Mouse (Mus musculus): Measurements from ENCODE around the gene Ppox.

The Ppox gene

DNA sequence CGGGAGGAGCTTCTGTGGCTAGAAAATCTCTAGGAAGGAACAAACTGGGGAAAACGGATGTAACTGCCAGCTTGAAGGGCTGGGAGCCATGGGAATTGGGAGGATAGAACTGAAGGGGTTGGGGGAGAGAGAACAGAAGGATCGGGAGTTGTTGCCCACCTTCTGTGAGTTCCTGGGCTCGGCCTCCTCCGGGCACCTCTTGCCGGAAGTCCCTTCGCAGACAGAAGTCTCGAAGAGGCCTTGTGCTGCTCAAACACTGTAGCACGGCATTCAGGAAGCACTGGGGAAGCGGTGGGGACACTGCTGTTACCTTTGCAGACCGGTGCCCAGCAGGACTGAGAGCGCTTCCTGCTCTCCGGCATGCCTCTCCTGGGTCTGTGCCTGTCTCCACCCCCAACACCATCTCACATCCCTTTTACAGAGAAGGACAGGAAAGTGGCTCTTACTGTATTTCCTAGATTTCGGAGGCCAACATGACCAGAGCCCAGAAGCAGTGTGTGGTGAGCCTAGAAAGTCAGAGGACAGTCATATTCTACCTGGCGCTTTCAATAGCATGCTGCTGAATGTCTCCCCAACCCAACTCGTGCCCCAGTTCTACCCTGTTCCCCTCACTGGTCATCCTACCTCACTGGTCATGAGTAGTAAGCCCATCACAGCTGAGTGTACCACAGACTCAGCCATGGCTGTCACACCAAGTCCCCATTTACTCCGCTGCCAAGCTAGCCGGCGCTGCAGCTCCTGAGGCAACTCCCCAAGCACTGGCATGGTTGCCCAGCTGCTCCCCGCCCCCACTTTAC is 4.3 kb upstream of the Ppox start:
- WGBS: 71% methylated on average over 20 of the region's 20 CpGs

DNA sequence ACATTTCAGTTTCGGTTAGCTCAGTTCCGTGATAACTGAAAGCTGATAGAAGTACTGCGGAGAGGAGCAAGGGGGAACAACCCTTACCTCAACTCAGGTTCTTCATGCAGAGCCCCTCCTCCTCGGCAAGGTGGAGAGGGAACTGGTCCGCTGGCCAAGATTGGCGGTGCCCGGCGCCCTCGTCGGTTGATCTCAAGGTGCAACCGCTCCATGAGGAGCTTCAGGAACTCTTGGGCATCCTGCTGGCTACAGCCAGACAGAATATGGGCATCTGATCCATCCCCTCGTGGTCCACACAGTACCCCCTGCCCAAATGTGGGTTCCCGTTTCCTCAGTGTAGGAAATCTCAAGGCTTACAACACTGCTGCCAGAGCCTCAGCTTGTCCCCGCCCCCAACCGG is 3.5 kb upstream of the Ppox start:
- 77% methylated on average over 15 of the region's 15 CpGs for WGBS

DNA sequence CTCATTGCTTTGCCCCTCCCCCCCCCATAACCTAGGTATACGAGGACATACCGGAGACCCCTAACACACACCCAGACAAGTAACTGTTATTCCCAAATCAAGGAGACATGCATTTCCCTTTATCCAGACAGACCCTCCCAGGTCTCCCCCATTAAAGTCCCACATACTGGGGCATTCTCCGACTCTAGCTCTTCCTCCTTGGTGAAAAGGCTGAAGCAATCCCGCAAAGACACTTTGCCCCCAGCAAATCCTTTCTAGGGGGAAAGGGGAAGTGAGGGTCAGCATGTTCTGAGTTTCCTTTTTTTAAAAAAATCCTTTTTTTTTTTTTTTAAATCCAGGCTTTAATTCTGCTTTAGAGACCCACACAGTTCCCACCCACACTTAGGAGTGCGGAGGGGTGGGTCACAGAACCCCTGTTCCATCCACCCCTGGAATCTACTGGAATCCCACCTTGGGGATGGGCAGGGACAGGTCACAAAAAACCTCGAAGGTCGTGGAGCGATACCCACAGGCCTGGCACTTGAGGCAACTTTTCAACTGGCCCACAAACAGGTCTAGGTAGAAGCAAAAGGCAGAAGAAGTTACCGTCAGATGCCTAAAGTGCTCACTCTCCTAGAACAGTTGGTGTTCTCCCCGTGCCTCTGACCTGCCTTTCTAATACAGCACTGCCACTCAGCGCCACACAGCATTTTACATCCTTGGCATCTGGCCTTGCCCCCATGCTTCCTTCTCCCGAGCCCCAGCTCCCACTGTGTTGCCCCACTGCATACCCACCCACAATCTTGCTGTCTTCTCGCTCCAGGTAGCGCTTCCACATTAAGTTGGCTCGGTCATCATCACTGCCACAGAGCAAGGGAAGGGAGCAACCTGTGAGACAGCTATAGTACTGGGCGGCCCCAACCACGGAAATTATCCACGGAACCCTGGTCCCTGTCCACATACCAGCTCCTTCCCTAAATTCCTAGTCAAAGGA is 2.5 kb upstream of the Ppox start:
- 82% methylated on average over 18 of the region's 18 CpGs for WGBS

DNA sequence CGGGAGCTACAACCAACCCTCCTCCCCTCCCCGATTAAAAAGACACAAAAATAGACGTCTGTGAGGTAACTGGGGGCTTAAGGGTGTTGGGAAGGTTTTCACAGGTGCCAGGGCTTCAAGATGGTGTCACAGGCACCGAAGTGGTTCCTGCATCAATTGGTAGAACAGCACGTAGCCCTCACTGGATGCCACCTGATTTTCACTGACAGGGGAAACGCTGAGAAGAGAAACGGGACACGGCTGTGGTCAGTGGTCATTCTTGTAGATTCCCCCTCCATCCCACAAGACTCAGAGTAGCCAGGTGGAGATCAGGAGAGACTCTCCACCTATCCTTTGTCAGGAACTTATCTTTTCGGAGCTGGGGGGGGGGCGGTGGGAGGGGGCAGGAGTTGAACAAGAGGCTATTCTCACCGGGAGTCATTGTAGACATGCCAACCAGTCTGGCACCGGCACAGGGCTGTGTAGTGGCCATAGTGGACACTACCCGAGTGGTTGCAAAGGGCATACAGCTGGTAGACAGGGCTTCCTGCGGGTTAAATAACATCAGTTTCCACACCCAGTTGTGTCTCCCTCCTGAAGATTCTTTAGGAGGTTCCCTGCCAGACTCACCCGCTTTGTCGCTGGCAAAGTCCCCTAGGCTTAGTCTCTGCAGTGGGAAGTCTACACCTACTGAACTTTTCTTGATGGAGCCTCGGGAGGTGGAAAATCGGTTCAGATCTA is 1.3 kb upstream of the Ppox start:
- 74% methylated on average over 18 of the region's 18 CpGs for WGBS

DNA sequence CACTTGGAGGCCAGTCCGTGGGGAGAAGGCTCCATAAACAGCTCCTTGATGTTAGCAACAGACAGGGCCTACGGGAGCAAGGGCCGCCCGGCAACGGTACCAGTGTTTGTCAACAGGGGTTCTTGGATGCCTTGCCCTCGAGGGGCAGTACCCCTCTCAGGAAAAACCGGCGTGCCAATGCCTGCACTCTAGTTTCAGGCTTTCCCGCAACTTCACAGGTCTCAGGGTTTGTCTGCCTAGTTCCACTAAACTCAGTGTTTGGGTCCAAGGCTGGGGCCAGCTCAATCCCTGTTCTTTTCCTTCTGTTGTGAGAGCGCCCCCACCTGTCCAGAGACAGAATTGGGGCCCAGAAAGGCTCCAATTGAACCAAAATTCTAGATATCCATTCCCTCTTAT is 540 bp upstream of the Ppox start:
- under 1% methylated on average over 10 of the region's 10 CpGs for WGBS

DNA sequence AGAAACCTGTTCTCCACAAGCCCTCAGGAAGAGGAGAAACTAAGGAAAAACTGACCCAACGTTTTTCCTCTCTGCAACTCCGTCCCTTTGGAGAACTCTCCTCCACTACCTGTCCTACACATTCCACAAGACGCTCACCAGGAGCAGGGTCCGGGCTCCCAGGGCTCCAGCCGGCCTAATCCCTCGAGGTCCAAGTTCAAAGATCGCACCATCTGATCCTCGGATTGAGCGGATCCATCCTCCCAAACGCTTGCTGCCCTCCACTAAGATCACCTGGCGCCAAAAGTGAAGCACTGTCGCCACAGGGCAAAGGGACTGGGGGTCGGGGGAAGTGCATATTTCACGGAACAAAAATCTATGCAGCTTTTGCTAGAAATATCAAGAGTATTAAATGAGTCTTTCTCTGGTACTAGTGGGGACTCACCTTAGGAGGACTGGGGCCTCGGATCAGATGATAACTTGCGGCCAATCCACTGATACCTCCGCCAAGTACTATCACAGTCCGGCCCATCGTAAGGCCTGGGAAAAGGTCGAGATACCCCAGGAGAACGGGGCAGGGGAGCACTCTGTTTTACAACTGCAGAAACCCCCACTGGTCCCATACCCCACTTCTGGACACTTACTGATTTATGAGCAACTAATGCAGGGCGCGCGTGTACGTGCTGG is 603 bp downstream of the Ppox start:
- WGBS: 2% methylated on average over 25 of the region's 25 CpGs

DNA sequence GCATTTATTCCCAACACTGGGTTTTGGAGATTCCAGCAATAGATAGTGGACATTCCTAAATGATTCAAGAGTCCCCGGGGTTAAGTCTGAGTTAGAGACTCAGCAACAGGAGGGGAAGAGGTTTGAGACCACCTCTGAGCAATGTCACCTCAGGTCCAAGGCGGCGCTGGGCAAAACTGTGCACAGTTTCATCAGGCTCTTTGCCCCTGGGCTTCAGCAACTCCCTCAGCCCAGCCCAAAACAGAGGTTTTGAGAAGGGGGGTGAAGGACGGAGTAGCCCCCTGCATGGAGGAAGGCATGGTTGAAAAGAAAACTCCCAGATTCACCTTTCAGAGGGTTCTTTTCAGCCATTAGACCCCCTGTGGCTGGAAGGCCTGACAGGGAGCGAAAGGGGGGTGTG is 1.3 kb downstream of the Ppox start:
- WGBS: 57% methylated on average over 5 of the region's 5 CpGs

DNA sequence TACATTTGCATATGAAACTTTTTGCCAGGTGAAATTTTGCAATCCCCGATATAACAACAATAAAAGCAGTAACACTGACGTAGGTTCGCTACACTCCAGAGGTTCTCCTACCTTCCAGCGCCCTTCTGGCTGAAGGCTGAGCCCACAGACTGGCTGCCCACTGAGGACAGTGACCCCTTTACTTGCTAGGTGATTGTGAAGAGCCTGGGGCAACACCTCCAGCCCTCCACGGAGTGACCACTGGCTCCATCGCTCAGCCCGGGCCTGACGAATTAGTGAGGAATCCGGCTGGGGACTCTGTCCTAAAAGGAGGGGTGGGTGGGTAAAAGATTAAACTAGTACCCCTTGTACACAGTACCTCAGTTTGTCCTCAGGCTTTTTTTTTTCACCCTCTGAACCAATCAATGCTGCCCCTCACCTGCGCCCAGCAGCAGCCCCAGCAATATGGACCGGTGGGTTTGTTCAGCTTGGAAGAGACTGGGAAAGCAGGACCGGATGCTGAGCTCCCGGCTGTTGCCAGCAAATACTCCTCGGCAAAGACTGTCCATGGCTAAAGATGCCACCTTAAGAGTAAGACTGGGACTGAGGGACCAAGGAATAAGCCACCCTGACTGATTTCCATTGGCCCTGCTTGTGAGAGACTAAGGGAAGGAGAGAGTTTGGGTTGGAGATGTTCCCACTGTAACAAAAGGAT is 1.8 kb downstream of the Ppox start:
- whole genome bisulfite sequencing: 88% methylated on average over 14 of the region's 14 CpGs

DNA sequence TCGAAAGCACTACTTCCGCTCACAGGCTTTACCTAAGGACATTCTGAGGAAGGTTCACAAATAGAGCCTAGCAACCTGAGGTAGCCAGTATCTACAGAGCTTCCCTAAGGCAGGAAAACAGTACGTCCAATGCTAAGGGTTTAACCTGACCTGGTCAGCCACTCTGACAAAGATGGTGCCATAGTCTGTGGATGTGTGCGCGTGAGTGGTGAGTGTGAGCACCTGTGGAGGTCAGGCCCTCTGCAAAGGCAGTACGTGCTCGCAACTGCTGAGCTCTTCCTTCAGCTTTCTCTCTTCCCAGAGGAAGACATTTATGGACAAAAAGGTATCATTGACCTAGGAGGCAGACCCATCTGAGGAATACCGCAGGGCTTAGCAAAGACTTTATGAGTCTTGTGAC is 2.5 kb downstream of the Ppox start:
- 93% methylated on average over 8 of the region's 8 CpGs for WGBS

DNA sequence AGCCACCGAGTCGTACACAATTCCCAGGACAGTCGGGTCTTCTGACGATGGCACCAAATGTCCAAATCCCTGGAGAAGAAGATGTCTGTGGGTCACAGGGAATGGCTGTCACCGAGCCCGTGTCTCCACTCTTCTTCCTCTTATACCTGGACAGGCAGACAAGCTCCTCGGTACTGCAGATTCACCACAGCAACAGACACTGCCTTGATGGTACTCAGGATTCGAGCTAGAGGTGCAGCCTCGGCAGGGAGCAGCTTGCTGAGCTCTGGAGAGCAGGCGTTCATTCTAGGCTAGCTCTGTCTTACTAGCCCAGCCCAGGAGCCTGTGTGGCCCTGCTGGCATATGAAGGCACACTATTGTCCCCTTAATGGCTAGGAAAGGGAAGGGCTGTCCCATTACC is 3.2 kb downstream of the Ppox start:
- 82% methylated on average over 10 of the region's 10 CpGs for WGBS

DNA sequence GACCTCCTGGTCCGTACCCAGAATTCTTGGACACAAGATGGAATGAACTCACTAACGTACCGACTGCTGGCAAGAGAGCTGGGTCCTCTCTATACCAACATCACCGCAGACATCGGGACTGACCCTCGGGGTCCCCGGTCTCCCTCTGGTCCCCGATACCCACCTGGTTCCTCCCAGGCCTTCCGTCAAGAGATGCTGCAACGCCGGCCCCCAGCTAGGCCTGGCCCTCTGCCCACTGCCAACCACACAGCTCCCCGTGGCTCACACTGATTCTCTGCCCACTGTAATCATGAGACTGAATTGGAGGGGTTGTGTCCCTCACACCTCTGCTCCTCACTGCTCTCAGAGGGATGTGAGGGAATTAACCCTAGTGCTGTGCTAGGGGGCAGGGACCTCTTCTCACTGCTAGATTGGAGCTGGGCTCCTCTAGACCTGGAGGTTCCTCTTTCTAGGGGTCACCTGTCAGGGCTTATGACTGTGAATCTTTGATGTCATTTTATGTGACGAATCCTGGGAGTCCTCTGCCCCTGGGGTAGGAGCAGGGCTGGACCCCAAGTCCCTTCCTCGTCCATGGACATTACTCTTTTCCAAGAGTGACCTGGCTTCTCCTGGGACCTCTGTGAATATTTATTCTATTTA is 4.8 kb downstream of the Ppox start:
- 78% methylated on average over 14 of the region's 14 CpGs for WGBS

DNA sequence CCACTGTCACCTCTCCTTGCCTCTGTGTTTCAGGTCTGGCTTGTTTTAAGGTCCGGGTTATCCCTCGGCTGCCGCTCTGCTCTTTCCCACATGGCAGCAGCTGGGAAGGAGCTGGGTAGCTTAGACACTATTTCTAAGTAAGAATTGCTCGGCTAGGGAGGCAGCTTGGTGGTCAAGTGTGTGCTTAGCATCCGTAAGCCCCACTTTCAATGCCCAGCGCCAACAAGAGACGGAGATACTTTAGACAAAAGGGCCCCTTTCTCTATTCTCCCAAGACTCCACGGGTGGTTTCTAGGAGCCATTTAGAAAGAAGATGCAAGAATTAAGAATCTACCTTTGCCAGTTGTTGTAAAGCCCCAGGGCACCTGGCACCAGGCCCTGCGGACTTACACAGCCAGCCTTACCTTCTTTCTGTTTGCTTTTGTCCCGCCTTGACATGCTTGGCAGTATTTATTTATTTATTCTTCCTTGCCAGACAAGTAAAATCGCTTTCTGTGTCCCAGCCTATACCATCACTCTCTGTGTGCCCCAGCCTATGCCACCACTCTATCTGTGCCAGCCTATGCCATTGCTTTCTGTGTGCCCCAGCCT is 5.7 kb downstream of the Ppox start:
- 74% methylated on average over 11 of the region's 11 CpGs for WGBS

DNA sequence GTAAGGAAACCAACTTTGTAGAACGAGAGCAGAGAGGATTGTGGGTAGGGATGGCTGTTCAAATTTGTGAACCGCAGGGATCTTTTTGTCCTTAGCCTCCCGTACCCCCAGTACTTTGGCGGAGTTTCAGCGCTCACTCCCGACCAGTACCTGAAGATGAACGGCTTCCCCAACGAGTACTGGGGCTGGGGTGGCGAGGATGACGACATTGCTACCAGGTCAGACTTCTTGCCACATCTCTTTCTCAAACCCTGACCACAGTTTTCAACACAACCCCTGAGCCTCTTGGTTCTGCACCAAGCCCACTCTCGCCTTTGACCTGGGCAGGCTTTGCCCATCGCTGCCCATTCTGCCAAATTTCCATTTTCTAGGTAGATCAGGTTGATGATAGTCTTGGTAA is 6.8 kb downstream of the Ppox start:
- 90% methylated on average over 12 of the region's 12 CpGs for WGBS

DNA sequence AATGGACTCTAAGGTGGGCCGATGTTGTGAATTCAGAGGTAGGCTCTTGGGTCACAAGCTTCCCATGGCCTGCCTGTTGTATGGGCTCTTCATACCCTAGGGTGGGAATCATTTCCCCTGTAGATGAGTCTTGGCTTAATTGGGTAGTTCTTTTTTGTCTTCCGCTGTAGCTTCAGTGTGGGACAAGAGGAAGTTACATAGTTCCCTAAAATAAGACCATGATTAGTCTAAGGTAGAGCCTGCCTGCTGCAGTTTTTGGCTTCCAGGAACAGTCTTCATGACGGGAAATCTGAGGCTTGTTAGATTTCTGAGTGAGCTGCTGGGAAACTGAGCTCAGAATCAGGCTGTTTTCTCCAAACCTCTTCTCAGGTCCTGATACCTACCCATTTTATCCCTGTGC is 8.9 kb downstream of the Ppox start:
- WGBS: 77% methylated on average over 3 of the region's 3 CpGs

DNA sequence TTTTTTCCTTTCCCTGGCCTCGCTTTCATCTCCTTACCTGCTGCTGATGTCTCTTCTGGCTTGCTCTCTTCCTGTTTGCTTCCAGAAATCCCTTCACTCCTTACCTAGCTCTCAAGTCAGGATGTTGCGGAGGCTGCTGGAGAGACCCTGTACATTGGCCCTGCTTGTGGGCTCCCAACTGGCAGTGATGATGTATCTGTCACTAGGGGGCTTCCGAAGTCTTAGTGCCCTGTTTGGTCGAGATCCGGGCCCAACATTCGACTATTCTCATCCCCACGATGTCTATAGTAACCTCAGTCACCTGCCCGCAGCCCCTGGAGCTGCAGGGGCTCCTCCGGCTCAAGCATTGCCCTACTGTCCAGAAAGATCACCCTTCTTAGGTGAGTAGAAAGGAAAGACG is 9.4 kb downstream of the Ppox start:
- 59% methylated on average over 10 of the region's 10 CpGs for WGBS

DNA sequence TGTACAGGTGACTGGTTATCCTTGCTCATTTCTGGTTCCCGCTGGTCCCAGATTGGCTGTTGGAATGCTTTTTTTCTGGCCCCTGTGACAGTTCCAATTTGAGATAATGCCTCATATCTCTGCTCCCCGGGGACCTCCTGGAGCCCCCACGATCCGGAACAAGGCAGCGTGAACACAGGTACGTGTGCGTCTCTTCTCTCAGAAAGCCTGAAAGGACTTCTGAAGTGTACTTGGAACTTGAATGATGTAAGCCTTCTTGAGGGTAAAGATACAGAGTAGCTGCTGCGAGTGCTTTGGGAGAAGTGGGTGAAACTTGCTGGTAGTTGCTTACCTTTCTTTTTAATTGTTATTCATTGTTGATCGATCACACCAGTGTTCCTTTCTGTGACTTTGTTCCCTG is 9.8 kb downstream of the Ppox start:
- WGBS: 45% methylated on average over 9 of the region's 9 CpGs

DNA sequence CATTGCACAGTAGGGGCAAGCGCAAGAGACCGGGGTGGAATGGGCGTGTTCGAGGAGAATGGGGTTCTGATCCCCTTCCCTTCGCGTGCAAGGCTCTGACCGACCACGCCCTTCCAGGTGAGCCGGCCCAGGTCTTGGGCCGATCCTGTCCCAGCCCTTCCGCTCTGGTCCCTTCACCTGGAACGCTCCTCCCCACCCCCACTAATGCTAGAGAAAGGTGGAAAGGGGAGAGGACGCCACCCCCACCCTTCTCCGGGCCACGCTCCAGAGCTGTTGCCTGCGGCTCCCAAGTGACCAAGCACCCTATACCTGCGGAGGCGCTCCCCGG is 10.4 kb downstream of the Ppox start:
- 1% methylated on average over 19 of the region's 19 CpGs for WGBS

DNA sequence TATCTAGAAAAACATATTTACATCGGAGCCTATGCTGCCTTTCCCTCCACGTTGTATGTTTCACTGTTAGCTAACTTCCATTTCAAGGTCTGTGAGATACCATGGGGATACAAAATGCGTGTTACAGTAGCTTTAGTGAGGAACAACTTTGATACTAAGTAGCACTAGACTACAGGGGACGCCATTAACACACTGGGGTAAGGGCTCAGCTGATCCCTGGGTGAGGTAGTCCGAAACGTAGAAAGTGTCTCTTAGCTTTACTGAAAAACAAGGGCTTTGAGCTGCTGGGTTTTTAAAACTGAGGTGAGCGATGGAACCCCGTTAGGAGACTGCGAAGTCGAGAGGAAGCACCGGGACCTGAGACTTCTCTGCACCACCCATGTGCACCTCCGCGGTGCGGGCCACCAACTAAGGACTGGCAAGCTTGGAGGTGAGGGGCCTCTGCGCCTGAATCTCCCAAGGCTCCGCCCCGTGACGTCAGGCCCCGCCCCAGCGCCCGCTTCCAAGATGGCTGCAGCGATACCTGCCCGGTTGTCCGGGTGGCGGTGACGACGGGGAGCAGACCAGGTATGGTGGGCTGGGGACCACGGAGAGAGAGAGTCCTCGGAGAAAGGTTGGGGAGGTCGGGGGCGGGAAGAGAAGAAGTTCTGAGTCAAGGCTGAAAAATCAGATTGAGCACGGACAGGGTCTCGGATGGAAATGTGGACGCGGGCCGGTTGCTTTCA is 11.0 kb downstream of the Ppox start, which contains the start of gene B4galt3:
B4galt3 (plus strand) TSS at position 481 of the 725 bp plus-strand sequence.
- WGBS: 3% methylated on average over 36 of the region's 36 CpGs

DNA sequence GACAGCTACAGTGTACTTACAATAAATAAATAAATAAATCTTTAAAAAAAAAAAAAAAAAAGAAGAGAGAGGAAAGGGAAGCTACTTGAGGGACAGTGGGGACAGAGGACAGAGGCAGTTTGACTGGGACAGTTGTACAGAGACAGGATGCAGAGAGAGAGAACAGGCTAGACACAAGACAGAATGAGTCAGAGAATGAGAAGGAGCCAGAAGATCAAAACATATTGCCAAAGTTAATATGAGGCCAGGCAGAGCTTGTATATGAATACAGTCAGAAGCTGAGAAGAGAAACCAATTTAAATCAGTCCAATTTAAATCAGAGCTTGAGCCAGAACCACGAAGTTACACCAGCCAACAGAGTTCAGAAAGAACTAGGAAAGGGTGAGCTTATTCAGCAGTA is 12.6 kb downstream of the Ppox start:
- 45% methylated on average over 1 of the region's 1 CpGs for WGBS
